ENCODE assay signal across 10 mouse cellular contexts in the genomic region with DNA sequence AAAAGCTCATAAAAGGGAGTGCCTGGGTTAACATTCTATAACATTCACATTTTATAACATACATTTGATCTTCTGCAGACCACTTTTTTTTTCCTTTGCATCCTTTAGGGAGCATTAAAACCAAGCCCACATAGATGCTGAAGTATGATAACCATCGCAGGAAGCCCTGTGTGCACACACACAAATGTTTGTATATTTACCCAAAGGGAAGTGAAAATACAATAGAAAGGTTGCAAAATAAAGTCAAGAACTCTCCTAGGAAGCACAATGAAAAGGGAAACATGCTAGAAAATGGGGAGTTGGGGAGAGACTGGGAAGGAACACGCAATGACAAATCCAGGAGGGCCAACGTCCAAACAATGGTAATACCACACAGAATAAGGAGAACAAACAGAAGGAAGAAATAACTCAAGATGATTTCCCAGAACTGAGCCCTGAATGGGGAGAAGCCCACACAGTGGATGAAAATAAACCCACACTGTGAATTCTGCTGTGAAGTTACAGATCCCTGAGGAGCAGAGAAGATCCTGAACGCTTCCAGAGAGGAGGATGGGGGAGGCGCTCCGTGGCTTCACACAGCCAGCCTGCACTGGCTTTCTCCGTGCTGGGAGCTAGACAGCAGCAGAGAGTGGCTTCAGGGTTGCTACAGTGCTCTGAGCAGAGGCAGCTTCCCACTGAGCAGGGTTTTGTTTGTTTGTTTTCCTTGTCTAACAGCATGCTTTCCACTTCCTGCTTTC. TPM values are rescaled to one million over a fixed set of nuclear protein-coding genes. Genes with fewer than 3 reads are reported as not detected.
DNase-seq lines count a peak whose midpoint lies in the region; ATAC-seq and TF ChIP-seq lines count a peak whose summit lies in the region.
"Had no signal": no experiment of that assay in that cellular context is flagged by ENCODE, and none has a peak within 500 bp of the region (broad histone marks: within the 10 kb centered on the region; RNA-seq: fewer than 3 reads in every experiment).

No protein-coding gene starts in this region.

- no peak for DNase-seq in gastrocnemius, adult 2 months
- no peak for DNase-seq in gastrocnemius, postnatal 36 days
- no peak for DNase-seq in CH12.LX (ENCODE audit: extremely low read depth)
- no peak for DNase-seq in testis, postnatal 14 days (ENCODE audit: low spot score)

- peak overlapping the region; percentile 38; the same call in 1 of the 2 replicates for H3K27ac ChIP-seq in gastrocnemius, adult 2 months
- H3K27ac ChIP-seq in CH12.LX (ENCODE audit: insufficient read depth, low read depth) = no peak overlapping the region
- H3K27ac ChIP-seq in intestine, postnatal 0 days (ENCODE audit: low read depth, low read length) = 0 out of 2 replicates have a peak overlapping the region, but pooled peaks have one; percentile 28
- peak overlapping the region; percentile 16 for H3K27ac ChIP-seq in midbrain, embryonic 15.5 days
- H3K27ac ChIP-seq: macrophage had no signal

- 0 out of 2 replicates have a peak, but pooled peaks have one; percentile 19 for TF ChIP-seq EP300 in CH12.LX (IDR thresholded peaks at IDR 0.05; ENCODE audit: low read length)

- H3K79me2 ChIP-seq in CH12.LX (replicated peaks; ENCODE audit: control insufficient read depth, extremely low read depth, insufficient read depth, poor library complexity, severe bottlenecking) = no peaks in the 10 kb centered on the region

- dilution Hi-C loops in CH12.LX (cut with MboI; ENCODE audit: extremely low pct_ligation_motif_present, extremely low pct_unique_long_range_greater_than_20kb, low sequenced_read_pairs) = no loop called here

- TF ChIP-seq POLR2A in CH12.LX (IDR thresholded peaks at IDR 0.05; ENCODE audit: low read depth, low read length) = no peak

- H3K9me3 ChIP-seq in CH12.LX (replicated peaks; ENCODE audit: low read length) = no peaks in the 10 kb centered on the region
- no peaks in the 10 kb centered on the region for H3K9me3 ChIP-seq in intestine, postnatal 0 days (ENCODE audit: control insufficient read depth)
- H3K9me3 ChIP-seq in midbrain, embryonic 15.5 days = no peaks in the 10 kb centered on the region

- peak; percentile 97 for ATAC-seq in frontal cortex, adult (ENCODE audit: low TSS enrichment)
- no peak for ATAC-seq in intestine, postnatal 0 days
- peak; percentile 86 for ATAC-seq in midbrain, embryonic 15.5 days (replicated peaks)
- no peak for ATAC-seq in megakaryocyte-erythroid progenitor cell, adult 5-6 weeks (replicated peaks; ENCODE audit: low FRiP score, low TSS enrichment, poor library complexity, severe bottlenecking)

- peak overlapping the region; percentile 87 for H3K4me2 ChIP-seq in CH12.LX (ENCODE audit: insufficient read depth, low read depth, poor library complexity, severe bottlenecking)
- H3K4me2 ChIP-seq in intestine, postnatal 0 days (replicated peaks; ENCODE audit: low read depth) = no peak overlapping the region
- peak overlapping the region; percentile 5; the same call in 1 of the 2 replicates for H3K4me2 ChIP-seq in midbrain, embryonic 15.5 days

- H3K27me3 ChIP-seq in CH12.LX (replicated peaks) = no peaks in the 10 kb centered on the region
- no peaks in the 10 kb centered on the region for H3K27me3 ChIP-seq in intestine, postnatal 0 days (replicated peaks; ENCODE audit: control insufficient read depth, insufficient read depth, low read length)
- no peaks in the 10 kb centered on the region for H3K27me3 ChIP-seq in midbrain, embryonic 15.5 days (replicated peaks)

- no peak overlapping the region for H3K9ac ChIP-seq in CH12.LX (ENCODE audit: insufficient read depth, low read depth)
- H3K9ac ChIP-seq in intestine, postnatal 0 days (ENCODE audit: low read depth, low read length) = no peak overlapping the region
- 0 out of 2 replicates have a peak overlapping the region, but pooled peaks have one; percentile 0 for H3K9ac ChIP-seq in midbrain, embryonic 15.5 days

- in situ Hi-C loops in CH12.LX (cut with MboI; ENCODE audit: low pct_ligation_motif_present, low pct_unique_long_range_greater_than_20kb, low sequenced_read_pairs) = loop anchor here (5.0 to 10.0 kb wide), 4 partner anchors 169 to 429 kb away; partner anchors contain the start of gene Vwa8

- 34% methylated on average over 7 of the region's 7 CpGs for WGBS in intestine, postnatal 0 days
- 29% methylated on average over 7 of the region's 7 CpGs for WGBS in midbrain, embryonic 15.5 days

- H3K4me3 ChIP-seq in gastrocnemius, adult 2 months = no peak overlapping the region
- H3K4me3 ChIP-seq in CH12.LX (replicated peaks in 1 of 3; ENCODE audit: low read depth in 2 of 3, low read length in 2 of 3, poor library complexity in 1 of 3) = no peak overlapping the region
- no peak overlapping the region for H3K4me3 ChIP-seq in intestine, postnatal 0 days (ENCODE audit: low read depth, low read length)
- no peak overlapping the region for H3K4me3 ChIP-seq in midbrain, embryonic 15.5 days
- H3K4me3 ChIP-seq: erythroblast, embryonic 14.5 days had no signal

- intact Hi-C loops in gastrocnemius, adult 2 months (cut with DNase I) = no loop called here
- intact Hi-C loops in gastrocnemius, postnatal 36 days (cut with DNase I) = loop anchor here (10.0 kb wide), 2 partner anchors 167 to 647 kb away; partner anchors contain the start of gene Vwa8

- TF ChIP-seq CTCF in gastrocnemius, adult 2 months (IDR thresholded peaks at IDR 0.05) = no peak
- no peak for TF ChIP-seq CTCF in CH12.LX (conservative IDR thresholded peaks at IDR 0.05 in 1 of 2, IDR thresholded peaks at IDR 0.05 in 1 of 2; ENCODE audit: low read depth in 2 of 2, low read length in 2 of 2)
- TF ChIP-seq CTCF in intestine, postnatal 0 days (IDR thresholded peaks at IDR 0.05; ENCODE audit: low read depth) = peak; percentile 16; the same call in 1 of the 2 replicates

- no peak for TF ChIP-seq RAD21 in CH12.LX (IDR thresholded peaks at IDR 0.05; ENCODE audit: low read depth, low read length)

- H3K4me1 ChIP-seq in CH12.LX (ENCODE audit: control insufficient read depth in 1 of 2, insufficient read depth in 2 of 2) = peaks cover 6 to 41% of the 10 kb centered on the region in 2 experiments; a peak in 3 of 4 replicates
- H3K4me1 ChIP-seq in intestine, postnatal 0 days (replicated peaks; ENCODE audit: control insufficient read depth, insufficient read depth, low read length) = no peaks in the 10 kb centered on the region
- H3K4me1 ChIP-seq in midbrain, embryonic 15.5 days = peaks cover 10% of the 10 kb centered on the region

- H3K36me3 ChIP-seq in CH12.LX (replicated peaks in 1 of 2; ENCODE audit: control insufficient read depth in 1 of 2, insufficient read depth in 1 of 2, low read length in 1 of 2) = no peaks in the 10 kb centered on the region
- no peaks in the 10 kb centered on the region for H3K36me3 ChIP-seq in intestine, postnatal 0 days (ENCODE audit: control insufficient read depth, insufficient read depth)
- no peaks in the 10 kb centered on the region for H3K36me3 ChIP-seq in midbrain, embryonic 15.5 days (replicated peaks)

TF ChIP-seq in CH12.LX, 34 proteins besides CTCF, POLR2A, EP300 and RAD21:
- TF ChIP-seq TBP (conservative IDR thresholded peaks at IDR 0.05; ENCODE audit: low read depth, low read length) (no peak), ZC3H11A (IDR thresholded peaks at IDR 0.05; ENCODE audit: low read depth, low read length) (no peak), JUN (IDR thresholded peaks at IDR 0.05; ENCODE audit: insufficient read depth, low read depth, low read length) (no peak), MYC (IDR thresholded peaks at IDR 0.05; ENCODE audit: low read depth, low read length) (no peak), HCFC1 (IDR thresholded peaks at IDR 0.05; ENCODE audit: low read depth, low read length) (no peak), TCF12 (IDR thresholded peaks at IDR 0.05; ENCODE audit: low read depth, low read length) (no peak), ZNF384 (IDR thresholded peaks at IDR 0.05; ENCODE audit: low read depth, low read length) (no peak), MXI1 (IDR thresholded peaks at IDR 0.05; ENCODE audit: low read depth, low read length) (no peak), ZKSCAN1 (IDR thresholded peaks at IDR 0.05; ENCODE audit: borderline replicate concordance, low read depth, low read length) (no peak)

RNA-seq across cellular contexts. Expression of gene Dgkh, which starts 54.6 kb away (rescaled TPM):
- 1 to 10 TPM; 2.8 to 3.3 TPM for total RNA-seq in gastrocnemius, adult 2 months (2021)
- total RNA-seq in gastrocnemius, postnatal 36 days (2021) = 1 to 10 TPM; 2.4 to 3.2 TPM
- total RNA-seq in CH12.LX (2012; rRNA removed) (2.4 and 2.7 TPM in 2 replicates), CH12.LX (2014; rRNA removed) (0.83 and 1.1 TPM in 2 replicates)
- 2.9 and 3.3 TPM in 2 replicates for polyA plus RNA-seq in CH12.LX (2012; ENCODE audit: insufficient read length, low read depth)
- polyA plus RNA-seq in intestine, postnatal 0 days (2015; fragmentation: Nextera tagmentation; extraction: Ambion mirVana) = 0.94 and 0.99 TPM in 2 replicates
- polyA plus RNA-seq in midbrain, embryonic 15.5 days (2015; fragmentation: Nextera tagmentation; extraction: Ambion mirVana) = 2.8 and 3.1 TPM in 2 replicates
- 0.37 TPM in 1 of 2 replicates, not detected in the other for total RNA-seq in megakaryocyte-erythroid progenitor cell, adult 5-6 weeks (2014; fragmentation: Nextera tagmentation)
- 0.23 and 0.30 TPM in 2 replicates for total RNA-seq in megakaryocyte-erythroid progenitor cell, adult 5-6 weeks (2017)
- polyA plus RNA-seq: erythroblast, embryonic 14.5 days had no signal

Comparison
In these comparisons a context has a peak if more than half of its experiments do, and no peak if none do; other contexts are left out.
1. ATAC-seq: peak in frontal cortex, adult (single experiment) and midbrain, embryonic 15.5 days (single experiment); none in intestine, postnatal 0 days (single experiment) and megakaryocyte-erythroid progenitor cell, adult 5-6 weeks (single experiment).